ENCODE assay signal across 8 mouse cellular contexts in the genomic region with DNA sequence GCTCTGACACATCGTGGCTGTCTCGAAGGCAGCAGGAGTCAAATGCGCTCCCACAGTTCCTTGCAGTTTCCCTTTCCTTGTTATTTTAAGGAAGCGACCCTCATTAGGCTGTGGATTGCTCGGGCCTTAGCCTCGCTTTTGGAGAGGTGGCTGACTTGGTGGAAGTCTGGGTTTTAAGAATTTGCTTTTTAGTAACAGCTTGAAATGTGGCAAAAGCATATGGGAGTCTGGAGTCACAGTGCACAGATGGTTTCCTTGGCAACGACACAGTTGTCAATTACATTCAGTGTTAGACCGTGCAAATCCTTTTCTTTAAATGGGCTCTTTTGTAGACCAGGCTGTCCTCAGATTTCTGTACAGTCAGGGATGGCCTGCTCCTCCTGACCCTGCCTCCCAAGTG. TPM values are rescaled to one million over a fixed set of nuclear protein-coding genes. Genes with fewer than 3 reads are reported as not detected.
DNase-seq lines count a peak whose midpoint lies in the region; ATAC-seq and TF ChIP-seq lines count a peak whose summit lies in the region.

No protein-coding gene starts in this region.

- no peak for TF ChIP-seq EP300 in heart, postnatal 0 days (IDR thresholded peaks at IDR 0.05; ENCODE audit: low read depth)

- 14% methylated on average over 8 of the region's 8 CpGs for WGBS in heart, postnatal 0 days
- WGBS in macrophage (ENCODE audit: missing documents) = 11% methylated on average over 8 of the region's 8 CpGs

- H3K4me3 ChIP-seq in heart, postnatal 0 days (ENCODE audit: low read depth, low read length) = peak overlapping the region; percentile 85
- peak overlapping the region; percentile 74 for H3K4me3 ChIP-seq in macrophage (ENCODE audit: inconsistent target)

- peaks cover 30% of the 10 kb centered on the region for H3K36me3 ChIP-seq in heart, postnatal 0 days (replicated peaks; ENCODE audit: control insufficient read depth, insufficient read depth, low read length)
- H3K36me3 ChIP-seq in macrophage (ENCODE audit: inconsistent target) = peaks cover 34% of the 10 kb centered on the region

- H3K27me3 ChIP-seq in heart, postnatal 0 days (ENCODE audit: control insufficient read depth, insufficient read depth, low read length) = no peaks in the 10 kb centered on the region

- H3K9me3 ChIP-seq in heart, postnatal 0 days (replicated peaks; ENCODE audit: control insufficient read depth, low read length) = no peaks in the 10 kb centered on the region

- peak; percentile 66 for DNase-seq in layer of hippocampus, adult 11-12 months (ENCODE audit: low spot score)
- DNase-seq in layer of hippocampus, postnatal 25 days (ENCODE audit: extremely low spot score in 1 of 2, low spot score in 1 of 2) = no peak
- DNase-seq in adipocyte (ENCODE audit: low spot score) = peak; percentile 57
- no peak for DNase-seq in heart, postnatal 0 days (ENCODE audit: low spot score)
- no peak for DNase-seq in Muller cell, postnatal 12 days (ENCODE audit: inconsistent ontology term)
- DNase-seq in kidney, postnatal 4 days = no peak

- peak overlapping the region; percentile 91 for H3K9ac ChIP-seq in heart, postnatal 0 days (replicated peaks; ENCODE audit: low read depth, low read length)

- H3K79me2 ChIP-seq in macrophage (ENCODE audit: inconsistent target) = peaks cover 39% of the 10 kb centered on the region

- peak overlapping the region; percentile 92; the same call in 1 of the 2 replicates for H3K27ac ChIP-seq in heart, postnatal 0 days (ENCODE audit: low read depth)
- peak overlapping the region; percentile 24; the same call in 1 of the 2 replicates for H3K27ac ChIP-seq in macrophage

- H3K4me2 ChIP-seq in heart, postnatal 0 days (ENCODE audit: low read depth, low read length) = peak overlapping the region; percentile 80

- no peak for TF ChIP-seq CTCF in heart, postnatal 0 days (IDR thresholded peaks at IDR 0.05; ENCODE audit: low read depth)

- ATAC-seq in heart, postnatal 0 days (ENCODE audit: insufficient read depth, low read depth) = no peak
- ATAC-seq in inflammation-experienced regulatory T-cells, adult 6 months = no peak

- H3K4me1 ChIP-seq in heart, postnatal 0 days (ENCODE audit: control insufficient read depth, insufficient read depth) = peaks cover 7% of the 10 kb centered on the region; the same call in 1 of the 2 replicates

RNA-seq across cellular contexts. Expression of gene Rae1, which starts 1.0 kb away (rescaled TPM):
- 10 to 100 TPM; 74.5 to 88.6 TPM for total RNA-seq in layer of hippocampus, postnatal 25 days (2021)
- 80.2 and 83.4 TPM in 2 replicates for total RNA-seq in heart, postnatal 0 days (2014; rRNA removed; ENCODE audit: low replicate concordance)
- 70.5 and 76.7 TPM in 2 replicates for polyA plus RNA-seq in heart, postnatal 0 days (2015; fragmentation: Nextera tagmentation; extraction: Ambion mirVana)
- 100 to 1,000 TPM in 3 of 26 experiments, 10 to 100 TPM in 23; 16.8 to 112 (median 74.3) TPM for total RNA-seq in macrophage (2018; cell fraction: chromatin; rRNA removed)
- 10 to 100 TPM; 20.7 to 36.1 (median 27.7) TPM for total RNA-seq in macrophage (2018; cell fraction: cytosol; rRNA removed)
- 10 to 100 TPM; 18.3 to 59.3 (median 36.7) TPM for total RNA-seq in macrophage (2018; cell fraction: nucleus; rRNA removed)
- polyA plus RNA-seq in macrophage (2018) = 27.7 to 41.7 TPM (median 35.9 TPM) in 3 replicates
- 10 to 100 TPM; 29.2 to 50.7 (median 50.2) TPM for polyA plus RNA-seq in inflammation-experienced regulatory T-cells, adult 6 months (2017; shearing (Covaris generic))

RNA-seq across cellular contexts. Expression of gene Rbm38, which starts 19.4 kb away (rescaled TPM):
- 1 to 10 TPM; 3.3 to 5.0 TPM for total RNA-seq in layer of hippocampus, postnatal 25 days (2021)
- total RNA-seq in heart, postnatal 0 days (2014; rRNA removed; ENCODE audit: low replicate concordance) = 85.0 and 119 TPM in 2 replicates
- polyA plus RNA-seq in heart, postnatal 0 days (2015; fragmentation: Nextera tagmentation; extraction: Ambion mirVana) = 122 and 135 TPM in 2 replicates
- total RNA-seq in macrophage (2018; cell fraction: chromatin; rRNA removed) = 1 to 10 TPM; 1.9 to 9.4 (median 3.8) TPM
- 10 to 100 TPM in 12 of 26 experiments, 1 to 10 TPM in 14; 6.2 to 13.4 (median 9.6) TPM for total RNA-seq in macrophage (2018; cell fraction: cytosol; rRNA removed)
- 1 to 10 TPM; 3.0 to 9.8 (median 5.5) TPM for total RNA-seq in macrophage (2018; cell fraction: nucleus; rRNA removed)
- polyA plus RNA-seq in macrophage (2018) = 9.6 to 14.5 TPM (median 12.6 TPM) in 3 replicates
- 100 to 1,000 TPM; 115 to 138 (median 124) TPM for polyA plus RNA-seq in inflammation-experienced regulatory T-cells, adult 6 months (2017; shearing (Covaris generic))

RNA-seq across cellular contexts. Expression of gene Spo11, which starts 23.4 kb away (rescaled TPM):
- not detected for total RNA-seq in layer of hippocampus, postnatal 25 days (2021)
- total RNA-seq in heart, postnatal 0 days (2014; rRNA removed; ENCODE audit: low replicate concordance) = 19.1 TPM in 1 of 2 replicates, not detected in the other
- 0.18 TPM in 1 of 2 replicates, not detected in the other for polyA plus RNA-seq in heart, postnatal 0 days (2015; fragmentation: Nextera tagmentation; extraction: Ambion mirVana)
- not detected for total RNA-seq in macrophage (2018; cell fraction: chromatin; rRNA removed)
- total RNA-seq in macrophage (2018; cell fraction: cytosol; rRNA removed) = not detected
- not detected for total RNA-seq in macrophage (2018; cell fraction: nucleus; rRNA removed)
- polyA plus RNA-seq in macrophage (2018) = not detected in 3 replicates
- polyA plus RNA-seq in inflammation-experienced regulatory T-cells, adult 6 months (2017; shearing (Covaris generic)) = 1 to 10 TPM; 4.6 to 6.3 (median 6.0) TPM

Comparison
In these comparisons a context has a peak if more than half of its experiments do, and no peak if none do; other contexts are left out.
1. DNase-seq: peak in layer of hippocampus, adult 11-12 months (single experiment) and adipocyte (single experiment); none in layer of hippocampus, postnatal 25 days (0 of 2), heart, postnatal 0 days (single experiment), Muller cell, postnatal 12 days (single experiment) and kidney, postnatal 4 days (0 of 2).